Mouse (Mus musculus) mouse trophoblast stem cell (cell line): ENCODE results near the gene Rtn2.

Source experiments
- in situ Hi-C, 2 experiments: fragments of 300-500 bp; cut with MseI, MboI; formaldehyde crosslinking; loops; 2 replicates in 1 of 2; 3 replicates in 1 of 2; pipeline ENCODE4 v1.15.1; 2025

Gene Rtn2

GRCm38 (mm10) chr7:19342481-19343027, 60.1 kb downstream of the Rtn2 start:
- in situ Hi-C loops: loop anchor here (5.0 kb wide), 1 partner anchor 40 kb away; no protein-coding TSS in a partner anchor

GRCm38 (mm10) chr7:19343210-19343808, 60.9 kb downstream of the Rtn2 start:
- in situ Hi-C loops: loop anchor here (5.0 kb wide), 1 partner anchor 41 kb away; no protein-coding TSS in a partner anchor

- in situ Hi-C loops: loop anchor here (5.0 kb wide), 1 partner anchor 42 kb away; no protein-coding TSS in a partner anchor
Observed at GRCm38 (mm10) chr7:19344237-19344847, 61.9 kb downstream of the Rtn2 start, which contains the start of gene Ercc1. Ercc1 (plus strand) TSS chr7:19344778.

- in situ Hi-C loops: loop anchor here (5.0 kb wide), 1 partner anchor 43 kb away; no protein-coding TSS in a partner anchor
Observed at GRCm38 (mm10) chr7:19344938-19345471, 62.6 kb downstream of the Rtn2 start.
